Mouse (Mus musculus) small intestine, adult 2 months (tissue): ENCODE measurements at regions not wholly inside any gene's neighbourhood (a gene's known extent, or its start where the extent isn't known, plus 50 kb on each side); places are given as distances from the start of the nearest gene placed in this dataset.

ENCODE experiments used
- CTCF ChIP-seq: fragments of 200-500 bp; IDR thresholded peaks from 2 replicates; pipeline ENCODE4 v1.5.1; 2012; ENCODE audit warnings: low read depth, mild to moderate bottlenecking, control low read depth, inconsistent platforms, low read length, moderate library complexity, mixed read lengths; ENCODE audit not compliant: insufficient replicate concordance, insufficient read length; ENCODE audit errors: extremely low read depth
- POLR2A ChIP-seq: fragments of 200-500 bp; IDR thresholded peaks from 2 replicates; pipeline ENCODE4 v1.6.1; 2012; ENCODE audit warnings: low read depth, mild to moderate bottlenecking, control low read depth, inconsistent platforms, low read length, moderate library complexity

DNA sequence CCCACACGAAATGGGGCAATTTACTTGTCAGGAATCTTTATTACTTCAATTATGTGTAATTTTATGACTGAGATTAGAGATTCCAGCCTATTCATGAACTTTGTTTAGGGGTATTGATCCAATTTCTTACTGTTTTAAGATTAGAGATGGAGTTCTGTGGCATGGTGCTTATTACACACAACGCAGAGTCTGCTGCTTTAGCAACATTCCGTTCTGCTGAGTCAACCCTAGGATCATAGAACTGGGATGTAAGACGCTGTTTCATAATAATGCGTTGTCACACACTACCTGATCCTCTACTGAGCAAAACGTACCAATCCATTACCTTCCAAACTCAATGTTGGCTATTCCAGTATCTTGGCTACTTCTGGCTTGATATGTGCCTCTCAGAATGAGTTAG lies 121.9 kb upstream of the Gm21876 start:
- TF ChIP-seq CTCF (no peak), POLR2A (no peak)
